11 mouse cellular contexts compared by ENCODE assay signal in the genomic region with DNA sequence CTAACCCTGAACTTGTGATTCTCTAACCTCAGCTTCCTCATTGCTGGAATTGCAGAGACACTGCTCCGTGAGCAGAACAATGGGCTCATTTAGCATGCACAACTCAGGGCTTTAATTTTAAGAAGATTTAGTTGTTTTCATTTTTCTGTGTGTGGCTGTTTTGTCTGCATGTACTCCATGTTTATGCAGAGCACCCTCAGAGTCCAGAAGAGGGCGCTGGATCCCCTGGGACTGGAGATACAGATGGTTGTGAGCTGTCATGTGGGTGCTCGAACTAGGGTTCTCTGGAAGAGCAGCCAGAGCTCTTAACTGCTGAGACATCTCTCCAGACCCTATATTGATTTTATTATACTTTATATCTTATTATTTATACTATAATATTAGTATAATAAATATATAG. TPM values are rescaled to one million over a fixed set of nuclear protein-coding genes. Genes with fewer than 3 reads are reported as not detected.
DNase-seq lines count a peak whose midpoint lies in the region; ATAC-seq and TF ChIP-seq lines count a peak whose summit lies in the region.
"Had no signal": no experiment of that assay in that cellular context is flagged by ENCODE, and none has a peak within 500 bp of the region (broad histone marks: within the 10 kb centered on the region; RNA-seq: fewer than 3 reads in every experiment).

No protein-coding gene starts in this region.

- no peak overlapping the region for H3K9ac ChIP-seq in heart, embryonic 16.5 days (ENCODE audit: low read length)
- H3K9ac ChIP-seq in heart, embryonic 12.5 days = no peak overlapping the region
- no peak overlapping the region for H3K9ac ChIP-seq in forebrain, postnatal 0 days
- no peak overlapping the region for H3K9ac ChIP-seq in midbrain, postnatal 0 days (replicated peaks; ENCODE audit: low read length, poor library complexity, severe bottlenecking)
- H3K9ac ChIP-seq: limb, embryonic 15.5 days had no signal

- peak; percentile 33 for TF ChIP-seq CTCF in forebrain, postnatal 0 days (IDR thresholded peaks at IDR 0.05; ENCODE audit: low read depth)
- peak; percentile 43 for TF ChIP-seq CTCF in midbrain, postnatal 0 days (IDR thresholded peaks at IDR 0.05)

- no peaks in the 10 kb centered on the region for H3K9me3 ChIP-seq in heart, embryonic 16.5 days (replicated peaks; ENCODE audit: control insufficient read depth, low read length)
- no peaks in the 10 kb centered on the region for H3K9me3 ChIP-seq in heart, embryonic 12.5 days (replicated peaks)
- no peaks in the 10 kb centered on the region for H3K9me3 ChIP-seq in forebrain, postnatal 0 days (ENCODE audit: low read length)
- H3K9me3 ChIP-seq in midbrain, postnatal 0 days (ENCODE audit: low read length) = no peaks in the 10 kb centered on the region
- H3K9me3 ChIP-seq: limb, embryonic 15.5 days had no signal

- peak overlapping the region; percentile 41; the same call in 1 of the 2 replicates for H3K4me2 ChIP-seq in heart, embryonic 16.5 days (ENCODE audit: low read depth, low read length)
- H3K4me2 ChIP-seq in heart, embryonic 12.5 days = no peak overlapping the region
- no peak overlapping the region for H3K4me2 ChIP-seq in forebrain, postnatal 0 days (ENCODE audit: low read depth)
- no peak overlapping the region for H3K4me2 ChIP-seq in midbrain, postnatal 0 days (ENCODE audit: low read depth, low read length, poor library complexity, severe bottlenecking)
- H3K4me2 ChIP-seq: limb, embryonic 15.5 days had no signal

- H3K27ac ChIP-seq in heart, embryonic 16.5 days (ENCODE audit: low read length) = peak overlapping the region; percentile 33; the same call in 1 of the 2 replicates
- H3K27ac ChIP-seq in heart, embryonic 12.5 days (ENCODE audit: poor library complexity, severe bottlenecking) = no peak overlapping the region; the same call in 1 of the 2 replicates
- 0 out of 2 replicates have a peak overlapping the region, but pooled peaks have one; percentile 36 for H3K27ac ChIP-seq in forebrain, postnatal 0 days (ENCODE audit: low read depth, low read length)
- H3K27ac ChIP-seq in midbrain, postnatal 0 days (ENCODE audit: low read depth, low read length) = no peak overlapping the region
- H3K27ac ChIP-seq: limb, embryonic 15.5 days had no signal

- 60% methylated on average over 3 of the region's 3 CpGs for WGBS in heart, embryonic 16.5 days
- WGBS in heart, embryonic 12.5 days = 50% methylated on average over 3 of the region's 3 CpGs
- WGBS in forebrain, postnatal 0 days = 47% methylated on average over 3 of the region's 3 CpGs
- WGBS in midbrain, postnatal 0 days = 38% methylated on average over 3 of the region's 3 CpGs

- H3K36me3 ChIP-seq in heart, embryonic 16.5 days (ENCODE audit: control insufficient read depth, insufficient read depth) = no peaks in the 10 kb centered on the region
- H3K36me3 ChIP-seq in heart, embryonic 12.5 days = no peaks in the 10 kb centered on the region
- no peaks in the 10 kb centered on the region for H3K36me3 ChIP-seq in forebrain, postnatal 0 days (ENCODE audit: insufficient read depth)
- no peaks in the 10 kb centered on the region for H3K36me3 ChIP-seq in midbrain, postnatal 0 days (ENCODE audit: insufficient read depth, low read length)
- H3K36me3 ChIP-seq: limb, embryonic 15.5 days had no signal

- no peaks in the 10 kb centered on the region for H3K27me3 ChIP-seq in heart, embryonic 16.5 days (ENCODE audit: control insufficient read depth, insufficient read depth, low read length)
- no peaks in the 10 kb centered on the region for H3K27me3 ChIP-seq in heart, embryonic 12.5 days (replicated peaks)
- H3K27me3 ChIP-seq in forebrain, postnatal 0 days (ENCODE audit: insufficient read depth, low read length) = no peaks in the 10 kb centered on the region
- no peaks in the 10 kb centered on the region for H3K27me3 ChIP-seq in midbrain, postnatal 0 days (ENCODE audit: insufficient read depth, low read length)
- H3K27me3 ChIP-seq: limb, embryonic 15.5 days had no signal

- DNase-seq in ES-CJ7 (ENCODE audit: low read depth, low spot score) = peak; percentile 63
- DNase-seq in forebrain, postnatal 0 days = peak; percentile 21
- no peak for DNase-seq in midbrain, postnatal 0 days (ENCODE audit: low spot score)
- DNase-seq in frontal cortex, postnatal 10 days (ENCODE audit: low spot score in 2 of 2) = no peak
- DNase-seq in thymus, postnatal 36 days = no peak

- no peak for ATAC-seq in heart, embryonic 16.5 days (replicated peaks; ENCODE audit: extremely low read depth, insufficient read depth, low FRiP score)
- no peak for ATAC-seq in heart, embryonic 12.5 days (ENCODE audit: insufficient number of reproducible peaks, low FRiP score)
- peak; percentile 6; the same call in 1 of the 2 replicates for ATAC-seq in forebrain, postnatal 0 days
- ATAC-seq in midbrain, postnatal 0 days (ENCODE audit: low FRiP score) = no peak
- no peak for ATAC-seq in erythroblast, adult 5-6 weeks (replicated peaks; ENCODE audit: low FRiP score, poor library complexity, severe bottlenecking)

- H3K4me3 ChIP-seq in heart, embryonic 16.5 days (ENCODE audit: low read length) = no peak overlapping the region
- no peak overlapping the region for H3K4me3 ChIP-seq in heart, embryonic 12.5 days
- H3K4me3 ChIP-seq in forebrain, postnatal 0 days (ENCODE audit: low read depth, low read length) = no peak overlapping the region
- no peak overlapping the region for H3K4me3 ChIP-seq in midbrain, postnatal 0 days (ENCODE audit: low read depth, low read length)
- H3K4me3 ChIP-seq: erythroblast, embryonic 14.5 days; limb, embryonic 15.5 days had no signal

- no peaks in the 10 kb centered on the region; the same call in none of the 2 replicates for H3K4me1 ChIP-seq in heart, embryonic 16.5 days (ENCODE audit: control insufficient read depth, insufficient read depth, low read length)
- H3K4me1 ChIP-seq in heart, embryonic 12.5 days (replicated peaks) = peaks cover 18% of the 10 kb centered on the region
- H3K4me1 ChIP-seq in forebrain, postnatal 0 days (ENCODE audit: insufficient read depth) = 0 out of 2 replicates have a peak, but pooled peaks cover 10% of the 10 kb centered on the region
- H3K4me1 ChIP-seq in midbrain, postnatal 0 days (ENCODE audit: insufficient read depth, low read length) = peaks cover 4% of the 10 kb centered on the region
- H3K4me1 ChIP-seq: limb, embryonic 15.5 days had no signal

RNA-seq across cellular contexts. Expression of a gene that starts 3.4 kb away (rescaled TPM):
- 0.32 and 0.33 TPM in 2 replicates for polyA plus RNA-seq in heart, embryonic 16.5 days (2015; fragmentation: Nextera tagmentation; extraction: Ambion mirVana)
- polyA plus RNA-seq in heart, embryonic 12.5 days (2016; fragmentation: Nextera tagmentation; extraction: Ambion mirVana) = not detected in 2 replicates
- 0.29 and 1.2 TPM in 2 replicates for total RNA-seq in forebrain, postnatal 0 days (2014; rRNA removed)
- polyA plus RNA-seq in forebrain, postnatal 0 days (2015; fragmentation: Nextera tagmentation; extraction: Ambion mirVana) = 0.77 and 0.88 TPM in 2 replicates
- total RNA-seq in midbrain, postnatal 0 days (2014; rRNA removed) = 0.22 and 1.3 TPM in 2 replicates
- polyA plus RNA-seq in midbrain, postnatal 0 days (2015; fragmentation: Nextera tagmentation; extraction: Ambion mirVana) = 1.3 and 1.5 TPM in 2 replicates
- 0.63 and 2.3 TPM in 2 replicates for total RNA-seq in erythroblast, adult 5-6 weeks (2015; ENCODE audit: low replicate concordance)
- 1.7 and 2.3 TPM in 2 replicates for total RNA-seq in erythroblast, adult 5-6 weeks (2017; ENCODE audit: low replicate concordance)

RNA-seq across cellular contexts. Expression of a gene that starts 54.0 kb away (rescaled TPM):
- 0.30 and 0.89 TPM in 2 replicates for polyA plus RNA-seq in heart, embryonic 16.5 days (2015; fragmentation: Nextera tagmentation; extraction: Ambion mirVana)
- 0.78 and 1.00 TPM in 2 replicates for polyA plus RNA-seq in heart, embryonic 12.5 days (2016; fragmentation: Nextera tagmentation; extraction: Ambion mirVana)
- total RNA-seq in forebrain, postnatal 0 days (2014; rRNA removed) = 13.9 and 16.2 TPM in 2 replicates
- polyA plus RNA-seq in forebrain, postnatal 0 days (2015; fragmentation: Nextera tagmentation; extraction: Ambion mirVana) = 9.6 and 11.0 TPM in 2 replicates
- total RNA-seq in midbrain, postnatal 0 days (2014; rRNA removed) = 19.6 and 20.8 TPM in 2 replicates
- 8.8 and 9.2 TPM in 2 replicates for polyA plus RNA-seq in midbrain, postnatal 0 days (2015; fragmentation: Nextera tagmentation; extraction: Ambion mirVana)
- not detected in 2 replicates for total RNA-seq in erythroblast, adult 5-6 weeks (2015; ENCODE audit: low replicate concordance)
- total RNA-seq in erythroblast, adult 5-6 weeks (2017; ENCODE audit: low replicate concordance) = not detected in 2 replicates
- total RNA-seq: hematopoietic stem cell, adult 5-6 weeks had no signal
- polyA plus RNA-seq: erythroblast, embryonic 14.5 days had no signal

Comparison
In these comparisons a context has a peak if more than half of its experiments do, and no peak if none do; other contexts are left out.
1. H3K27ac ChIP-seq: peak in heart, embryonic 16.5 days (single experiment) and forebrain, postnatal 0 days (single experiment); none in heart, embryonic 12.5 days (single experiment) and midbrain, postnatal 0 days (single experiment).
2. DNase-seq: peak in ES-CJ7 (single experiment) and forebrain, postnatal 0 days (single experiment); none in midbrain, postnatal 0 days (single experiment), frontal cortex, postnatal 10 days (0 of 2) and thymus, postnatal 36 days (0 of 2).